In the genomic region with DNA sequence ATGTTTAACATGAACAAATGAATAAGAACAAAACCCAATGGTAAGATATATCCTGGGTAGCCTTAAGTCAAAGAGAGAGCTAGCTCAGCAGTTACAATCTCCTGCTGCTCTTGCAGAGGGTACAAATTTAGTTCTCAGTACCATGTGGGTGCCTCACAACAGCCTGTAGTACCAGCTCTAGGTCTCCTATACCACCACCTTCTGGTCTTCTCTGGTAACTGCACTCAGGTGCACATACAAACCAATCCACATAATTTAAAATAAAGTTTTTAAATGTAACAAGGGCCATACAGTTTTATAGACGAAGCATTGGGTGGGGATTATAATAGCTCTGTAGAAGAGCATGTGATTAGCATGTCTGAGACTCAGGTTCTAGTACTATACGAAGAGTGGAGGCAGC, we compare ENCODE assay signal across 11 mouse cellular contexts. TPM values are rescaled to one million over a fixed set of nuclear protein-coding genes. Genes with fewer than 3 reads are reported as not detected.
A peak's percentile ranks its signal among the peaks of the same experiment; 100 is the strongest.
DNase-seq lines count a peak whose midpoint lies in the region; ATAC-seq and TF ChIP-seq lines count a peak whose summit lies in the region.
"Had no signal": no experiment of that assay in that cellular context is flagged by ENCODE, and none has a peak within 500 bp of the region (broad histone marks: within the 10 kb centered on the region; RNA-seq: fewer than 3 reads in every experiment).

No protein-coding gene starts in this region.

- H3K79me2 ChIP-seq in MEL (ENCODE audit: control insufficient read depth, insufficient read depth, low read length, poor library complexity): no peaks in the 10 kb centered on the region

- H3K9ac ChIP-seq in lung, postnatal 0 days (replicated peaks; ENCODE audit: low read depth): no peak overlapping the region
- no peak overlapping the region for H3K9ac ChIP-seq in MEL (ENCODE audit: control insufficient read depth, low read depth, low read length, poor library complexity, severe bottlenecking)

- no peaks in the 10 kb centered on the region for H3K9me3 ChIP-seq in lung, postnatal 0 days (ENCODE audit: low read length)
- H3K9me3 ChIP-seq in MEL (replicated peaks; ENCODE audit: insufficient read depth, low read length): no peaks in the 10 kb centered on the region

- H3K36me3 ChIP-seq in lung, postnatal 0 days (ENCODE audit: insufficient read depth, low read length): no peaks in the 10 kb centered on the region
- no peaks in the 10 kb centered on the region for H3K36me3 ChIP-seq in MEL (ENCODE audit: control insufficient read depth in 1 of 2, insufficient read depth in 2 of 2, low read length in 2 of 2)

- no peak for DNase-seq in gastrocnemius, adult 2 months
- no peak for DNase-seq in gastrocnemius, postnatal 4 days (ENCODE audit: low spot score in 2 of 2)
- DNase-seq in lung, postnatal 0 days (ENCODE audit: low spot score): peak; percentile 36
- no peak for DNase-seq in lung, adult 18-20 months
- peak; percentile 27 for DNase-seq in MEL (ENCODE audit: low read depth, low spot score)
- DNase-seq in natural killer cell, adult 2 months (ENCODE audit: low spot score in 2 of 2): no peak
- DNase-seq in left cerebral cortex, postnatal 36 days (ENCODE audit: low spot score in 2 of 2): no peak
- DNase-seq: gastrocnemius, postnatal 36 days had no signal

- no peak overlapping the region for H3K4me2 ChIP-seq in lung, postnatal 0 days (replicated peaks; ENCODE audit: low read depth, low read length)

- TF ChIP-seq RAD21 in MEL (IDR thresholded peaks at IDR 0.05; ENCODE audit: low read depth, low read length): peak; percentile 23

- H3K27me3 ChIP-seq in lung, postnatal 0 days (replicated peaks; ENCODE audit: insufficient read depth, low read length): no peaks in the 10 kb centered on the region
- 0 out of 4 replicates have a peak, but pooled peaks cover 0 to 1% of the 10 kb centered on the region in 2 experiments for H3K27me3 ChIP-seq in MEL (ENCODE audit: control insufficient read depth in 1 of 2, insufficient read depth in 2 of 2, low read length in 2 of 2)
- H3K27me3 ChIP-seq: Patski had no signal

- no peak for ATAC-seq in lung, postnatal 0 days
- peak; percentile 71 for ATAC-seq in neutrophil, adult 5-6 weeks (ENCODE audit: extremely low read depth, insufficient number of reproducible peaks, low FRiP score, poor library complexity, severe bottlenecking)
- ATAC-seq: forebrain, embryonic 14.5 days; Patski had no signal

- H3K27ac ChIP-seq in gastrocnemius, adult 2 months: no peak overlapping the region
- H3K27ac ChIP-seq in lung, postnatal 0 days (ENCODE audit: low read length): no peak overlapping the region
- no peak overlapping the region for H3K27ac ChIP-seq in MEL (ENCODE audit: control insufficient read depth, low read depth, low read length)

- TF ChIP-seq CTCF in gastrocnemius, adult 2 months (IDR thresholded peaks at IDR 0.05): peak; percentile 60
- peak; percentile 60 for TF ChIP-seq CTCF in lung, postnatal 0 days (IDR thresholded peaks at IDR 0.05)
- TF ChIP-seq CTCF in MEL (IDR thresholded peaks at IDR 0.05 in 2 of 3, conservative IDR thresholded peaks at IDR 0.05 in 1 of 3; ENCODE audit: control insufficient read depth in 1 of 3, insufficient read depth in 1 of 3, low read depth in 2 of 3, low read length in 3 of 3, poor library complexity in 1 of 3, severe bottlenecking in 1 of 3): peak in 1 of 3 experiments; percentile 44; a peak in 3 of 6 replicates

- WGBS in lung, postnatal 0 days: 94% methylated on average over 2 of the region's 2 CpGs

- no peak for TF ChIP-seq POLR2A in MEL (IDR thresholded peaks at IDR 0.05; ENCODE audit: control insufficient read depth in 1 of 2, insufficient read depth in 1 of 2, low read depth in 1 of 2, low read length in 2 of 2, poor library complexity in 1 of 2)

- intact Hi-C loops in gastrocnemius, adult 2 months (cut with DNase I): loop anchor here (2.0 kb wide), 1 partner anchor 55 kb away; no protein-coding TSS in a partner anchor
- intact Hi-C loops in left cerebral cortex, postnatal 36 days (cut with DNase I): no loop called here

- H3K4me3 ChIP-seq in gastrocnemius, adult 2 months: no peak overlapping the region
- no peak overlapping the region for H3K4me3 ChIP-seq in lung, postnatal 0 days (ENCODE audit: low read depth, low read length)
- no peak overlapping the region for H3K4me3 ChIP-seq in MEL (ENCODE audit: control insufficient read depth in 1 of 2, insufficient read depth in 1 of 2, low read depth in 2 of 2, low read length in 2 of 2)

- H3K4me1 ChIP-seq in lung, postnatal 0 days (ENCODE audit: insufficient read depth, low read depth, low read length): peaks cover 3% of the 10 kb centered on the region; the same call in 1 of the 2 replicates
- no peaks in the 10 kb centered on the region for H3K4me1 ChIP-seq in MEL (ENCODE audit: control insufficient read depth in 1 of 2, insufficient read depth in 2 of 2, low read length in 2 of 2)

- no peak for TF ChIP-seq EP300 in lung, postnatal 0 days (IDR thresholded peaks at IDR 0.05)
- no peak for TF ChIP-seq EP300 in MEL (IDR thresholded peaks at IDR 0.05; ENCODE audit: low read depth in 1 of 2, low read length in 2 of 2)

TF ChIP-seq in MEL, 35 proteins besides CTCF, POLR2A, EP300 and RAD21:
- no peak for TF ChIP-seq GABPA (IDR thresholded peaks at IDR 0.05; ENCODE audit: low read depth, low read length)
- no peak for TF ChIP-seq MYB (IDR thresholded peaks at IDR 0.05; ENCODE audit: low read depth, low read length)
- TF ChIP-seq ETS1 (IDR thresholded peaks at IDR 0.05; ENCODE audit: low read depth, low read length): no peak
- TF ChIP-seq SMC3 (IDR thresholded peaks at IDR 0.05; ENCODE audit: low read depth, low read length): peak; percentile 57

RNA-seq across cellular contexts. Expression of a gene that starts 2.3 kb away (rescaled TPM):
- 10 to 100 TPM in 1 of 2 experiments, 1 to 10 TPM in 1; 9.6 to 10.4 TPM for total RNA-seq in gastrocnemius, adult 2 months (2021)
- total RNA-seq in gastrocnemius, postnatal 4 days (2021): 10 to 100 TPM; 17.4 to 20.5 TPM
- polyA plus RNA-seq in lung, postnatal 0 days (2015; fragmentation: Nextera tagmentation; extraction: Ambion mirVana): 22.8 and 22.9 TPM in 2 replicates
- total RNA-seq in MEL (2012; rRNA removed): not detected in 2 replicates
- polyA plus RNA-seq in MEL (2012; ENCODE audit: insufficient read depth in 1 of 2, insufficient read length in 2 of 2, low read depth in 1 of 2, low replicate concordance in 2 of 2, missing spikeins in 1 of 2): not detected
- total RNA-seq in neutrophil, adult 5-6 weeks (2017): 1.4 and 1.6 TPM in 2 replicates
- 10 to 100 TPM; 23.6 to 24.2 TPM for total RNA-seq in left cerebral cortex, postnatal 36 days (2021)

Comparison
In these comparisons a context has a peak if more than half of its experiments do, and no peak if none do; other contexts are left out.
1. DNase-seq: peak in lung, postnatal 0 days (single experiment) and MEL (single experiment); none in gastrocnemius, adult 2 months (single experiment), gastrocnemius, postnatal 4 days (0 of 2), lung, adult 18-20 months (0 of 2), natural killer cell, adult 2 months (0 of 2) and left cerebral cortex, postnatal 36 days (0 of 2).